Mouse (Mus musculus) liver, embryonic 14.5 days (tissue): ENCODE measurements around the gene Ripor3. TPM values are rescaled to one million over a fixed set of nuclear protein-coding genes. Genes with fewer than 3 reads are reported as not detected.

ENCODE experiments used
- ATAC-seq: fragments of 200-750 bp; cut with Nextera tagmentation; 2 replicates; pipeline ENCODE4 v1.8.0; 2017; ENCODE audit warnings: moderate number of reproducible peaks, mild to moderate bottlenecking, moderate library complexity; ENCODE audit not compliant: insufficient read depth
- DNase-seq, 3 experiments: peaks; one replicate each; pipeline ENCODE4 v3.0.0-alpha.2; 2012 to 2013; ENCODE audit warnings: low read depth in 3 of 3, low spot score in 3 of 3
- H3K27ac ChIP-seq: fragments of 300-500 bp; sonication (generic); 2 replicates; pipeline ENCODE4 v1.5.1; 2014; ENCODE audit warnings: moderate library complexity, mild to moderate bottlenecking, control low read depth, inconsistent platforms
- H3K27me3 ChIP-seq: fragments of 300-500 bp; sonication (generic); 2 replicates; pipeline ENCODE4 v1.6.1; 2014; ENCODE audit warnings: mild to moderate bottlenecking, low read length, moderate library complexity; ENCODE audit not compliant: control insufficient read depth, insufficient read depth
- H3K36me3 ChIP-seq: fragments of 300-500 bp; sonication (generic); replicated peaks from 2 replicates; pipeline ENCODE4 v1.6.1; 2014; ENCODE audit warnings: low read depth; ENCODE audit not compliant: control insufficient read depth, insufficient read depth
- H3K4me1 ChIP-seq, 2 experiments: fragments of 200-500 bp in 1 of 2; fragments of 300-500 bp in 1 of 2; sonication (generic) in 1 of 2; replicated peaks; 2 replicates each; pipeline ENCODE4 v1.6.1; 2012 to 2014; ENCODE audit warnings: antibody characterized with exemption in 1 of 2, inconsistent platforms in 1 of 2, low read length in 1 of 2; ENCODE audit not compliant: control insufficient read depth in 2 of 2, insufficient read depth in 2 of 2
- H3K4me2 ChIP-seq: fragments of 300-500 bp; sonication (generic); 2 replicates; pipeline ENCODE4 v1.6.1; 2014; ENCODE audit warnings: low read depth, mild to moderate bottlenecking, control low read depth, moderate library complexity
- H3K4me3 ChIP-seq, 2 experiments: fragments of 200-500 bp in 1 of 2; fragments of 300-500 bp in 1 of 2; sonication (generic) in 1 of 2; 2 replicates each; pipeline ENCODE4 v1.5.1; 2012 to 2014; ENCODE audit warnings: low read depth in 2 of 2, low read length in 2 of 2, mild to moderate bottlenecking in 2 of 2, control low read depth in 1 of 2, inconsistent platforms in 1 of 2, moderate library complexity in 1 of 2; ENCODE audit not compliant: insufficient read depth in 1 of 2
- H3K9ac ChIP-seq: fragments of 300-500 bp; sonication (generic); replicated peaks from 2 replicates; pipeline ENCODE4 v1.6.1; 2014; ENCODE audit warnings: mild to moderate bottlenecking, control low read depth, moderate library complexity
- H3K9me3 ChIP-seq: fragments of 300-500 bp; sonication (generic); 2 replicates; pipeline ENCODE4 v1.6.1; 2016; ENCODE audit warnings: low read length, mixed read lengths; ENCODE audit not compliant: control insufficient read depth
- CTCF ChIP-seq: IDR thresholded peaks from 2 replicates; pipeline ENCODE4 v1.5.1; 2016; ENCODE audit warnings: antibody characterized with exemption, low read depth, control low read depth
- EP300 ChIP-seq: IDR thresholded peaks from 2 replicates; pipeline ENCODE4 v1.6.1; 2016; ENCODE audit warnings: antibody characterized with exemption, low read depth
- WGBS: fragments of 180-500 bp; shearing (Covaris S2); extraction: QIAGEN DNeasy Blood & Tissue Kit; methylation state at CpG from one replicate; pipeline ENCODE4 v1.1.7; 2014; ENCODE audit not compliant: insufficient replicate concordance; 5-methylcytosine and 5-hydroxymethylcytosine counted together
- polyA plus RNA-seq, 2 experiments: library from polyadenylated mRNA; depleted of rRNA in 1 of 2; stranded (reverse) in 1 of 2; unstranded in 1 of 2; fragments of >200 nt; fragmentation: Nextera tagmentation in 1 of 2; extraction: Ambion mirVana in 1 of 2; gene quantifications; 2 replicates each; pipeline versions ENCODE4 v1.2.1 to v1.2.3; 2012 to 2014

Ripor3 gene
- polyA plus RNA-seq, 2 experiments = 0.88 to 2.6 TPM

GRCm38 (mm10) chr2:167996672-167997215 is 13.7 kb downstream of the Ripor3 start:
- Histone ChIP-seq H3K9ac (no peak overlapping the region), H3K36me3 (no peaks in the 10 kb centered on the region), H3K9me3 (no peaks in the 10 kb centered on the region), H3K4me1 (0 out of 4 replicates have a peak, but pooled peaks cover 0 to 2% of the 10 kb centered on the region in 2 experiments), H3K27me3 (no peaks in the 10 kb centered on the region), H3K27ac (no peak overlapping the region), H3K4me2 (no peak overlapping the region), H3K4me3 (no peak overlapping the region)
- no peak for ATAC-seq
- 32% methylated on average over 8 of the region's 8 CpGs for WGBS
- no peak for DNase-seq
- no peak for TF ChIP-seq EP300
- TF ChIP-seq CTCF = no peak

- WGBS = 50% methylated on average over 19 of the region's 19 CpGs
- Histone ChIP-seq H3K36me3 (no peaks in the 10 kb centered on the region), H3K9ac (no peak overlapping the region), H3K4me1 (0 out of 4 replicates have a peak, but pooled peaks cover 0 to 2% of the 10 kb centered on the region in 2 experiments), H3K27ac (no peak overlapping the region), H3K9me3 (no peaks in the 10 kb centered on the region), H3K4me2 (no peak overlapping the region), H3K4me3 (no peak overlapping the region), H3K27me3 (no peaks in the 10 kb centered on the region)
- TF ChIP-seq EP300 = no peak
- TF ChIP-seq CTCF = no peak
- DNase-seq (no peak), ATAC-seq (no peak)
Measured at GRCm38 (mm10) chr2:167995870-167996635, 14.4 kb downstream of the Ripor3 start.

GRCm38 (mm10) chr2:167993260-167993659 is 17.2 kb downstream of the Ripor3 start:
- H3K27me3 ChIP-seq = no peaks in the 10 kb centered on the region
- no peaks in the 10 kb centered on the region for H3K9me3 ChIP-seq
- 0 out of 4 replicates have a peak, but pooled peaks cover 0 to 2% of the 10 kb centered on the region in 2 experiments for H3K4me1 ChIP-seq
- TF ChIP-seq EP300 (no peak), CTCF (no peak)
- no peaks in the 10 kb centered on the region for H3K36me3 ChIP-seq
- H3K9ac ChIP-seq = no peak overlapping the region
- DNase-seq = no peak
- WGBS = 62% methylated on average over 13 of the region's 13 CpGs
- no peak overlapping the region for H3K4me2 ChIP-seq
- H3K4me3 ChIP-seq = no peak overlapping the region
- ATAC-seq = no peak
- no peak overlapping the region for H3K27ac ChIP-seq

DNA sequence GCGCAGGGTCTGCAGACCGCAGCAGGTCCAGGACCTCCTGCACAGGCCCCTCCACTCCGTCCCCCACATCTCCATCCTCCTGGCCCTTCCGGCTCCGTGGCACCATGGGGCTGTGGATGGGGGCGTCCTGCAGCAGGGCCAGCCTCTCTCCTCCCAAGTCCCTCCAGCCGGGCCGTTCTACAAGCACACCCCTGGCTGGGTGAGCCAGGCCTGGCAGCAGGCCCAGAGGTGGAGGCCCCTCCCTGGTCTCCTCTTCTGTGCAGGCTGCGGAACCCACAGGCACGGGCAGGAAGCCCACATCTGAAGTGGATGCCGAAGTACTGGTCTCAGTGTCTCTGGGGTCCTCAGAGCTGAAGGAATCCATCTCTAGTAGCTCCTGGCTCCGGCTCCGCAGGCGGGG is 21.1 kb downstream of the Ripor3 start:
- Histone ChIP-seq H3K27me3 (no peaks in the 10 kb centered on the region), H3K9ac (no peak overlapping the region), H3K9me3 (no peaks in the 10 kb centered on the region), H3K27ac (no peak overlapping the region), H3K36me3 (no peaks in the 10 kb centered on the region), H3K4me3 (no peak overlapping the region), H3K4me1 (peaks cover 3 to 5% of the 10 kb centered on the region in 2 experiments; a peak in 2 of 4 replicates), H3K4me2 (no peak overlapping the region)
- no peak for DNase-seq
- TF ChIP-seq CTCF = no peak
- no peak for TF ChIP-seq EP300
- WGBS = 71% methylated on average over 14 of the region's 14 CpGs
- no peak for ATAC-seq

- Histone ChIP-seq H3K4me1 (peaks cover 3 to 5% of the 10 kb centered on the region in 2 experiments; a peak in 2 of 4 replicates), H3K27ac (no peak overlapping the region), H3K36me3 (no peaks in the 10 kb centered on the region), H3K27me3 (no peaks in the 10 kb centered on the region), H3K9ac (no peak overlapping the region), H3K4me2 (no peak overlapping the region), H3K4me3 (no peak overlapping the region), H3K9me3 (no peaks in the 10 kb centered on the region)
- peak in 2 of 3 experiments; percentile 18 to 30 for DNase-seq
- TF ChIP-seq CTCF (no peak), EP300 (no peak)
- ATAC-seq = 0 out of 2 replicates have a peak, but pooled peaks have one; percentile 42
- 36% methylated on average over 12 of the region's 12 CpGs for WGBS
Measured at GRCm38 (mm10) chr2:167987640-167988039, 22.8 kb downstream of the Ripor3 start.
